Mouse (Mus musculus) brain, adult 10 weeks (tissue): ENCODE results near the gene Zp3r. TPM values are rescaled to one million over a fixed set of nuclear protein-coding genes. Genes with fewer than 3 reads are reported as not detected.

ENCODE experiments used
- polyA plus RNA-seq: library from polyadenylated mRNA; stranded (reverse); fragments of 350-450 nt; fragmentation: Illumina TruSeq; extraction: RNeasy Lipid Tissue Mini Kit (QIAGEN cat#74804); gene quantifications from one replicate; pipeline ENCODE4 v1.2.3, GENCODE M21; 2015; ENCODE audit warnings: low read depth, low replicate concordance

Zp3r gene
- polyA plus RNA-seq: not detected

GRCm38 (mm10) chr1:130629521-130629920 is at the start of gene Zp3r:
TSS of gene Zp3r (minus strand) at chr1:130629621.

GRCm38 (mm10) chr1:130661454-130661853 is 32.0 kb upstream of the Zp3r start, which contains the start of gene C4bp:
TSS of gene C4bp (minus strand) at chr1:130661632.

Other genes starting within 250 kb of the Zp3r start
- not detected for gene Cd55b, start 206.6 kb downstream of the Zp3r start, polyA plus RNA-seq
- gene Cd55, start 166.9 kb downstream of the Zp3r start, polyA plus RNA-seq: 9.4 TPM
- gene C4bp, start 32.0 kb upstream of the Zp3r start, polyA plus RNA-seq: 0.30 TPM
- gene Gm29427, start 86.2 kb upstream of the Zp3r start, polyA plus RNA-seq: not detected
- 8.1 TPM for gene Yod1, start 87.7 kb upstream of the Zp3r start, polyA plus RNA-seq
- 29.6 TPM for gene Pfkfb2, start 99.6 kb upstream of the Zp3r start, polyA plus RNA-seq
- 1.8 TPM for gene AA986860, start 102.4 kb upstream of the Zp3r start, polyA plus RNA-seq
- gene Fcamr, start 171.3 kb upstream of the Zp3r start, polyA plus RNA-seq: not detected
- gene Pigr, start 197.1 kb upstream of the Zp3r start, polyA plus RNA-seq: 0.15 TPM
- not detected for gene Fcmr, start 236.0 kb upstream of the Zp3r start, polyA plus RNA-seq